Mouse (Mus musculus): ENCODE data around the gene Trim27.

DNA sequence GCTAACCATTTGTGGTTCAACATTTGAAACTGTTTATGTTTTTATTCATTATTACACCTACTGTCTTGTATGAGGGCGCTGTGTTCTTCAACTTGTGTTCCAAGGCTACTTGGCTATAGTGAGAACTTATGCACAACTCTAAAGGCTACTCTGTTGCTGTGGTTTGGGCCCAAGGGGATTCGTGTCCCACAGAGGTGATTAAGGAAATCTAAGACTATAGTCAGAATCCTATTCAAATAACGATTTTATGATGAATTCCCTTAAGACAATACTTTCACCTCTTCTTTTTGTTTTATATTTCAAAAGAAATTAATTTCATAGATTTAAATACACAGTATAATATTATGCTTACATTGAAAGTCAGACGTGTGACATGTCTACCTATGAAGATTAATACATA, 33.5 kb upstream of the Trim27 start, which contains the start of gene Olfr1368:
- TF ChIP-seq POLR2A (IDR thresholded peaks at IDR 0.05; ENCODE audit: extremely low read depth, insufficient read depth, low read length) (no peak), CTCF (IDR thresholded peaks at IDR 0.05; ENCODE audit: extremely low read depth, insufficient read depth, low read length) (no peak)
